In genomic region chr13:59624389-59624788, GRCm38 (mm10) we compare ENCODE assay signal across 28 mouse cellular contexts. TPM values are rescaled to one million over a fixed set of nuclear protein-coding genes. Genes with fewer than 3 reads are reported as not detected.
DNase-seq lines count a peak whose midpoint lies in the region; ATAC-seq and TF ChIP-seq lines count a peak whose summit lies in the region.
"Had no signal": no experiment of that assay in that cellular context is flagged by ENCODE, and none has a peak within 500 bp of the region (broad histone marks: within the 10 kb centered on the region; RNA-seq: fewer than 3 reads in every experiment).

No protein-coding gene starts in this region.

- intact Hi-C loops in heart, adult 2 months (cut with DNase I) = loop anchor here (5.0 kb wide), 1 partner anchor 112 kb away; no protein-coding TSS in a partner anchor
- intact Hi-C loops in heart, postnatal 14 days (cut with DNase I) = no loop called here

- no peak for ATAC-seq in heart, embryonic 14.5 days (ENCODE audit: insufficient number of reproducible peaks, insufficient read depth, low FRiP score, low read depth)
- no peak; the same call in 1 of the 2 replicates for ATAC-seq in heart, embryonic 15.5 days (replicated peaks; ENCODE audit: insufficient number of reproducible peaks, insufficient read depth, low FRiP score, low read depth)
- ATAC-seq in stomach, embryonic 16.5 days (ENCODE audit: insufficient read depth, low FRiP score) = peak; percentile 33; the same call in 1 of the 2 replicates
- no peak for ATAC-seq in hindbrain, embryonic 16.5 days
- ATAC-seq: CD4-positive, CD25-positive, alpha-beta regulatory T cell, adult 4 months; forebrain, embryonic 15.5 days; hindbrain, postnatal 0 days; intestine, embryonic 15.5 days; lung, postnatal 0 days; midbrain, embryonic 13.5 days had no signal

- 35% methylated on average over 3 of the region's 3 CpGs for WGBS in heart, adult 2 months
- WGBS in heart, embryonic 14.5 days = 28% methylated on average over 3 of the region's 3 CpGs
- WGBS in heart, embryonic 15.5 days = 21% methylated on average over 3 of the region's 3 CpGs
- 64% methylated on average over 3 of the region's 3 CpGs for WGBS in stomach, embryonic 16.5 days
- WGBS in hindbrain, embryonic 16.5 days = 89% methylated on average over 3 of the region's 3 CpGs

- H3K9me3 ChIP-seq in heart, embryonic 14.5 days (ENCODE audit: control insufficient read depth, low read length) = no peaks in the 10 kb centered on the region
- no peaks in the 10 kb centered on the region for H3K9me3 ChIP-seq in heart, embryonic 15.5 days (replicated peaks)
- H3K9me3 ChIP-seq in stomach, embryonic 16.5 days (replicated peaks; ENCODE audit: control insufficient read depth, low read length) = no peaks in the 10 kb centered on the region
- H3K9me3 ChIP-seq in hindbrain, embryonic 16.5 days (ENCODE audit: control insufficient read depth, low read length) = no peaks in the 10 kb centered on the region
- H3K9me3 ChIP-seq: embryonic facial prominence, embryonic 12.5 days; forebrain, embryonic 10.5 days; forebrain, embryonic 15.5 days; hindbrain, embryonic 10.5 days; intestine, embryonic 15.5 days; limb, embryonic 10.5 days; limb, embryonic 15.5 days; liver, embryonic 13.5 days; midbrain, embryonic 13.5 days; neural tube, embryonic 15.5 days had no signal

- H3K4me1 ChIP-seq in heart, adult 2 months (ENCODE audit: control insufficient read depth, insufficient read depth, low read length) = no peaks in the 10 kb centered on the region
- peaks cover 8 to 21% of the 10 kb centered on the region in 2 experiments for H3K4me1 ChIP-seq in heart, embryonic 14.5 days (ENCODE audit: control insufficient read depth in 2 of 2, insufficient read depth in 2 of 2, low read length in 2 of 2)
- H3K4me1 ChIP-seq in heart, embryonic 15.5 days (replicated peaks) = peaks cover 13% of the 10 kb centered on the region
- no peaks in the 10 kb centered on the region for H3K4me1 ChIP-seq in stomach, embryonic 16.5 days (ENCODE audit: control insufficient read depth, insufficient read depth, low read length)
- H3K4me1 ChIP-seq in hindbrain, embryonic 16.5 days (ENCODE audit: control insufficient read depth, insufficient read depth, low read depth, low read length) = no peaks in the 10 kb centered on the region
- H3K4me1 ChIP-seq: embryonic facial prominence, embryonic 12.5 days; forebrain, embryonic 10.5 days; forebrain, embryonic 15.5 days; hindbrain, embryonic 10.5 days; intestine, embryonic 15.5 days; limb, embryonic 10.5 days; limb, embryonic 15.5 days; midbrain, embryonic 13.5 days; neural tube, embryonic 15.5 days had no signal

- TF ChIP-seq POLR2A in heart, adult 2 months (IDR thresholded peaks at IDR 0.05; ENCODE audit: insufficient read depth, low read depth, low read length) = no peak

- H3K9ac ChIP-seq in heart, adult 2 months (ENCODE audit: low read depth, low read length) = no peak overlapping the region
- H3K9ac ChIP-seq in heart, embryonic 14.5 days (ENCODE audit: low read length) = no peak overlapping the region
- H3K9ac ChIP-seq in heart, embryonic 15.5 days = no peak overlapping the region
- no peak overlapping the region for H3K9ac ChIP-seq in stomach, embryonic 16.5 days (ENCODE audit: low read length)
- no peak overlapping the region for H3K9ac ChIP-seq in hindbrain, embryonic 16.5 days (ENCODE audit: low read depth, low read length)
- H3K9ac ChIP-seq: embryonic facial prominence, embryonic 12.5 days; forebrain, embryonic 15.5 days; intestine, embryonic 15.5 days; limb, embryonic 15.5 days; liver, embryonic 13.5 days; midbrain, embryonic 13.5 days; neural tube, embryonic 15.5 days had no signal

- peak overlapping the region; percentile 84 for H3K27ac ChIP-seq in heart, adult 2 months
- H3K27ac ChIP-seq in heart, embryonic 14.5 days (replicated peaks in 1 of 2; ENCODE audit: control insufficient read depth in 1 of 2, insufficient read depth in 1 of 2, low read depth in 2 of 2, low read length in 2 of 2) = peak overlapping the region; percentile 73 to 86
- peak overlapping the region; percentile 69 for H3K27ac ChIP-seq in heart, embryonic 15.5 days
- H3K27ac ChIP-seq in stomach, embryonic 16.5 days (ENCODE audit: low read length) = no peak overlapping the region
- H3K27ac ChIP-seq in hindbrain, embryonic 16.5 days (ENCODE audit: low read depth, low read length) = no peak overlapping the region
- H3K27ac ChIP-seq: forebrain, embryonic 10.5 days; forebrain, embryonic 15.5 days; hindbrain, embryonic 10.5 days; hindbrain, postnatal 0 days; intestine, embryonic 15.5 days; limb, embryonic 10.5 days; limb, embryonic 15.5 days; liver, embryonic 13.5 days; midbrain, embryonic 13.5 days; neural tube, embryonic 15.5 days had no signal

- H3K27me3 ChIP-seq in heart, adult 2 months (ENCODE audit: control insufficient read depth, insufficient read depth, low read length) = no peaks in the 10 kb centered on the region
- H3K27me3 ChIP-seq in heart, embryonic 14.5 days (ENCODE audit: control insufficient read depth, insufficient read depth, low read length) = no peaks in the 10 kb centered on the region
- H3K27me3 ChIP-seq in heart, embryonic 15.5 days = no peaks in the 10 kb centered on the region
- no peaks in the 10 kb centered on the region for H3K27me3 ChIP-seq in stomach, embryonic 16.5 days (ENCODE audit: control insufficient read depth, insufficient read depth, low read length)
- no peaks in the 10 kb centered on the region for H3K27me3 ChIP-seq in hindbrain, embryonic 16.5 days (replicated peaks; ENCODE audit: control insufficient read depth, insufficient read depth, low read length)
- H3K27me3 ChIP-seq: embryonic facial prominence, embryonic 12.5 days; forebrain, embryonic 15.5 days; intestine, embryonic 15.5 days; limb, embryonic 15.5 days; liver, embryonic 13.5 days; midbrain, embryonic 13.5 days; neural tube, embryonic 15.5 days had no signal

- no peak for TF ChIP-seq EP300 in heart, adult 2 months (IDR thresholded peaks at IDR 0.05; ENCODE audit: insufficient read depth, low read depth, low read length)

- no peak for DNase-seq in heart, adult 2 months
- DNase-seq in heart, adult 18-20 months = no peak
- no peak for DNase-seq in heart, postnatal 14 days
- DNase-seq: adrenal gland, postnatal 36 days; cerebellum, adult 2 months; cerebellum, postnatal 14 days; liver, embryonic 13.5 days; lung, adult 18-20 months; lung, postnatal 4 days; retina, postnatal 1 day; right cerebral cortex, postnatal 14 days; thymus, postnatal 14 days had no signal

- H3K36me3 ChIP-seq in heart, adult 2 months (ENCODE audit: control insufficient read depth, insufficient read depth, low read length) = peaks cover 4% of the 10 kb centered on the region
- peaks cover 75% of the 10 kb centered on the region for H3K36me3 ChIP-seq in heart, embryonic 14.5 days (ENCODE audit: control insufficient read depth, insufficient read depth, low read length)
- H3K36me3 ChIP-seq in heart, embryonic 15.5 days = peaks cover 46% of the 10 kb centered on the region
- H3K36me3 ChIP-seq in stomach, embryonic 16.5 days (ENCODE audit: control insufficient read depth, insufficient read depth, low read length) = peaks cover 22% of the 10 kb centered on the region
- peaks cover 45% of the 10 kb centered on the region for H3K36me3 ChIP-seq in hindbrain, embryonic 16.5 days (ENCODE audit: control insufficient read depth, insufficient read depth, low read length)

- TF ChIP-seq CTCF in heart, adult 2 months (IDR thresholded peaks at IDR 0.05) = no peak

- no peaks in the 10 kb centered on the region for H3K79me2 ChIP-seq in heart, adult 2 months (replicated peaks; ENCODE audit: control insufficient read depth, insufficient read depth, low read length)

- no peak overlapping the region; the same call in 1 of the 2 replicates for H3K4me2 ChIP-seq in heart, embryonic 14.5 days (ENCODE audit: low read length)
- H3K4me2 ChIP-seq in heart, embryonic 15.5 days = no peak overlapping the region
- no peak overlapping the region for H3K4me2 ChIP-seq in stomach, embryonic 16.5 days (ENCODE audit: low read depth, low read length)
- H3K4me2 ChIP-seq in hindbrain, embryonic 16.5 days (ENCODE audit: low read length) = no peak overlapping the region
- H3K4me2 ChIP-seq: embryonic facial prominence, embryonic 12.5 days; forebrain, embryonic 15.5 days; intestine, embryonic 15.5 days; limb, embryonic 15.5 days; liver, embryonic 13.5 days; midbrain, embryonic 13.5 days; neural tube, embryonic 15.5 days had no signal

- H3K4me3 ChIP-seq in heart, adult 2 months = no peak overlapping the region
- H3K4me3 ChIP-seq in heart, embryonic 14.5 days (ENCODE audit: control insufficient read depth in 1 of 2, insufficient read depth in 1 of 2, low read depth in 1 of 2, low read length in 2 of 2) = no peak overlapping the region
- no peak overlapping the region for H3K4me3 ChIP-seq in heart, embryonic 15.5 days
- no peak overlapping the region for H3K4me3 ChIP-seq in stomach, embryonic 16.5 days (replicated peaks; ENCODE audit: low read length)
- H3K4me3 ChIP-seq in hindbrain, embryonic 16.5 days (ENCODE audit: low read length) = no peak overlapping the region
- H3K4me3 ChIP-seq: embryonic facial prominence, embryonic 12.5 days; forebrain, embryonic 10.5 days; forebrain, embryonic 15.5 days; hindbrain, embryonic 10.5 days; intestine, embryonic 15.5 days; limb, embryonic 10.5 days; limb, embryonic 15.5 days; liver, embryonic 13.5 days; midbrain, embryonic 13.5 days; neural tube, embryonic 15.5 days had no signal

RNA-seq across cellular contexts. Expression of gene Naa35, which starts 39.3 kb away (rescaled TPM):
- 100 to 1,000 TPM in 1 of 2 experiments, 10 to 100 TPM in 1; 79.9 to 106 TPM for total RNA-seq in heart, adult 2 months (2021)
- polyA plus RNA-seq in heart, adult 2 months (2012; rRNA removed) = 28.0 and 67.3 TPM in 2 replicates
- total RNA-seq in heart, adult 18-20 months (2021) = 10 to 100 TPM; 91.4 to 92.6 TPM
- 54.4 and 70.3 TPM in 2 replicates for polyA plus RNA-seq in heart, embryonic 14.5 days (2014; fragmentation: Nextera tagmentation; extraction: Ambion mirVana)
- total RNA-seq in heart, postnatal 14 days (2021) = 10 to 100 TPM; 84.4 to 92.5 TPM
- 69.6 and 85.3 TPM in 2 replicates for polyA plus RNA-seq in heart, embryonic 15.5 days (2015; fragmentation: Nextera tagmentation; extraction: Ambion mirVana)
- 73.0 and 87.5 TPM in 2 replicates for polyA plus RNA-seq in stomach, embryonic 16.5 days (2015; fragmentation: Nextera tagmentation; extraction: Ambion mirVana)
- 118 and 127 TPM in 2 replicates for polyA plus RNA-seq in hindbrain, embryonic 16.5 days (2015; fragmentation: Nextera tagmentation; extraction: Ambion mirVana)

RNA-seq across cellular contexts. Expression of gene Agtpbp1, which starts 39.4 kb away (rescaled TPM):
- total RNA-seq in heart, adult 2 months (2021) = 100 to 1,000 TPM; 151 to 173 TPM
- 27.9 and 62.9 TPM in 2 replicates for polyA plus RNA-seq in heart, adult 2 months (2012; rRNA removed)
- total RNA-seq in heart, adult 18-20 months (2021) = 100 to 1,000 TPM; 129 to 156 TPM
- 14.9 and 15.1 TPM in 2 replicates for polyA plus RNA-seq in heart, embryonic 14.5 days (2014; fragmentation: Nextera tagmentation; extraction: Ambion mirVana)
- total RNA-seq in heart, postnatal 14 days (2021) = 10 to 100 TPM; 82.2 to 97.3 TPM
- polyA plus RNA-seq in heart, embryonic 15.5 days (2015; fragmentation: Nextera tagmentation; extraction: Ambion mirVana) = 11.7 and 13.2 TPM in 2 replicates
- 17.4 and 18.1 TPM in 2 replicates for polyA plus RNA-seq in stomach, embryonic 16.5 days (2015; fragmentation: Nextera tagmentation; extraction: Ambion mirVana)
- 69.0 and 73.3 TPM in 2 replicates for polyA plus RNA-seq in hindbrain, embryonic 16.5 days (2015; fragmentation: Nextera tagmentation; extraction: Ambion mirVana)

RNA-seq across cellular contexts. Expression of gene Golm1, which starts 51.2 kb away (rescaled TPM):
- 10 to 100 TPM; 11.4 to 16.2 TPM for total RNA-seq in heart, adult 2 months (2021)
- 6.5 and 8.8 TPM in 2 replicates for polyA plus RNA-seq in heart, adult 2 months (2012; rRNA removed)
- total RNA-seq in heart, adult 18-20 months (2021) = 10 to 100 TPM; 14.6 to 19.4 TPM
- polyA plus RNA-seq in heart, embryonic 14.5 days (2014; fragmentation: Nextera tagmentation; extraction: Ambion mirVana) = 46.6 and 49.2 TPM in 2 replicates
- total RNA-seq in heart, postnatal 14 days (2021) = 10 to 100 TPM; 16.3 to 20.8 TPM
- 40.4 and 41.1 TPM in 2 replicates for polyA plus RNA-seq in heart, embryonic 15.5 days (2015; fragmentation: Nextera tagmentation; extraction: Ambion mirVana)
- 89.8 and 108 TPM in 2 replicates for polyA plus RNA-seq in stomach, embryonic 16.5 days (2015; fragmentation: Nextera tagmentation; extraction: Ambion mirVana)
- polyA plus RNA-seq in hindbrain, embryonic 16.5 days (2015; fragmentation: Nextera tagmentation; extraction: Ambion mirVana) = 21.0 and 26.0 TPM in 2 replicates

Comparison
In these comparisons a context has a peak if more than half of its experiments do, and no peak if none do; other contexts are left out.
1. H3K27ac ChIP-seq: peak in heart, adult 2 months (single experiment), heart, embryonic 14.5 days (2 of 2) and heart, embryonic 15.5 days (single experiment); none in stomach, embryonic 16.5 days (single experiment) and hindbrain, embryonic 16.5 days (single experiment).